Mouse (Mus musculus) urinary bladder, postnatal 14 days (tissue): ENCODE measurements at regions not wholly inside any gene's neighbourhood (a gene's known extent, or its start where the extent isn't known, plus 50 kb on each side); places are given as distances from the start of the nearest gene placed in this dataset.
A peak's percentile ranks its signal among the peaks of the same experiment; 100 is the strongest.

ENCODE experiments used
- DNase-seq: peaks from one replicate; pipeline ENCODE4 v3.0.0; 2021; ENCODE audit warnings: low spot score

GRCm38 (mm10) chr16:49278478-49278877 is 221.2 kb downstream of the Myh15 start:
- peak; percentile 75 for DNase-seq

- DNase-seq: peak; percentile 11
Observed at GRCm38 (mm10) chr16:49288096-49288714, 230.9 kb downstream of the Myh15 start.

GRCm38 (mm10) chr16:49289200-49290079 is 232.2 kb downstream of the Myh15 start:
- peak; percentile 72 for DNase-seq

GRCm38 (mm10) chr16:49303612-49304307 is 246.5 kb downstream of the Myh15 start:
- DNase-seq: no peak

- DNase-seq: no peak
Observed at GRCm38 (mm10) chr16:49304354-49304753, 247.1 kb downstream of the Myh15 start.

GRCm38 (mm10) chr16:49317061-49317460 is 259.8 kb downstream of the Myh15 start:
- DNase-seq: no peak

GRCm38 (mm10) chr16:49319047-49319678 is 261.9 kb downstream of the Myh15 start:
- DNase-seq: no peak

- no peak for DNase-seq
Observed at GRCm38 (mm10) chr16:49319774-49320173, 262.5 kb downstream of the Myh15 start.

- no peak for DNase-seq
Observed at GRCm38 (mm10) chr16:49321951-49322350, 264.7 kb downstream of the Myh15 start.

- no peak for DNase-seq
Observed at GRCm38 (mm10) chr16:49330725-49331386, 273.6 kb downstream of the Myh15 start.

GRCm38 (mm10) chr16:49332107-49332722 is 274.9 kb downstream of the Myh15 start:
- peak; percentile 7 for DNase-seq

GRCm38 (mm10) chr16:49335916-49336315 is 278.6 kb downstream of the Myh15 start:
- no peak for DNase-seq

- DNase-seq: no peak
Observed at GRCm38 (mm10) chr16:49337948-49338347, 280.7 kb downstream of the Myh15 start.

GRCm38 (mm10) chr16:49358404-49358803 is 301.1 kb downstream of the Myh15 start:
- DNase-seq: no peak

GRCm38 (mm10) chr16:49361731-49362130 is 304.4 kb downstream of the Myh15 start:
- no peak for DNase-seq

- DNase-seq: peak; percentile 5
Observed at GRCm38 (mm10) chr16:49369450-49369849, 312.2 kb downstream of the Myh15 start.

GRCm38 (mm10) chr16:49375108-49375507 is 317.8 kb downstream of the Myh15 start:
- DNase-seq: no peak

GRCm38 (mm10) chr16:49378917-49379473 is 320.0 kb upstream of the Ift57 start:
- DNase-seq: no peak

- DNase-seq: no peak
Observed at GRCm38 (mm10) chr16:49388135-49388534, 310.9 kb upstream of the Ift57 start.

GRCm38 (mm10) chr16:49407956-49408795 is 290.9 kb upstream of the Ift57 start:
- DNase-seq: no peak
